Mouse (Mus musculus) heart, postnatal 25 days (tissue): Measurements from ENCODE around the gene Dcun1d4. TPM values are rescaled to one million over a fixed set of nuclear protein-coding genes. Genes with fewer than 3 reads are reported as not detected.

Experiments
- DNase-seq: peaks from one replicate; pipeline ENCODE4 v3.0.0; 2022; ENCODE audit warnings: low spot score
- intact Hi-C: fragments of 180-260 bp; cut with DNase I; formaldehyde crosslinking; loops from one replicate; pipeline ENCODE4 v1.15.1; 2025
- total RNA-seq, 2 experiments: library from RNA; stranded (reverse); gene quantifications; 2 replicates each; pipeline ENCODE4 v1.2.3; 2021

Gene Dcun1d4
- total RNA-seq, 2 experiments from 2014 or later = 14.6 to 16.0 TPM

GRCm38 (mm10) chr5:73539848-73540510 is 59.2 kb downstream of the Dcun1d4 start:
- intact Hi-C loops = loop anchor here (1.0 to 5.0 kb wide), 2 partner anchors 97 to 108 kb away; no protein-coding TSS in a partner anchor
- no peak for DNase-seq

- no peak for DNase-seq
- intact Hi-C loops = loop anchor here (1.0 kb wide), 1 partner anchor 97 kb away; no protein-coding TSS in a partner anchor
Measured at GRCm38 (mm10) chr5:73540511-73540871, 59.7 kb downstream of the Dcun1d4 start.

- no peak for DNase-seq
- intact Hi-C loops = no loop called here
Measured at GRCm38 (mm10) chr5:73544111-73544753, 63.4 kb downstream of the Dcun1d4 start.

DNA sequence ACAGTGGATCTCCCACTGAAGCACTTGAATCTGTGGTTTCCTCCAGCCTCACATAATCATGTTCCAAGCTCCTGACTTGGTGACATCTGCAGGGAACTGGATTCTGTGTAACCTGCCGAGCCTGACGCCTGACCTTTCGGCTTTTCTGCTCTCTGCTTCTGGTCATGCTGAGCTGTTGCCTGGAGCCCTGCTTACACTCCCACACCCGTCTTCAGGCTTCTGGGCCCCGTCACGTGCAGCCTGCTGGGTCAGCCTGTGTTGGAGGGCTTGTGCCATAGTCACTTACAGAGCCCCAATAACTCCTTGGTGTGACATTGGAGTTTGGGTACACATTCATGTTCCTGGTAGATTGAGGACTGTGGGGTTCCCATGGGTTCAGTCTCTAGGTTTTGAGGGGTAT is 64.8 kb downstream of the Dcun1d4 start:
- intact Hi-C loops = no loop called here
- DNase-seq = no peak

DNA sequence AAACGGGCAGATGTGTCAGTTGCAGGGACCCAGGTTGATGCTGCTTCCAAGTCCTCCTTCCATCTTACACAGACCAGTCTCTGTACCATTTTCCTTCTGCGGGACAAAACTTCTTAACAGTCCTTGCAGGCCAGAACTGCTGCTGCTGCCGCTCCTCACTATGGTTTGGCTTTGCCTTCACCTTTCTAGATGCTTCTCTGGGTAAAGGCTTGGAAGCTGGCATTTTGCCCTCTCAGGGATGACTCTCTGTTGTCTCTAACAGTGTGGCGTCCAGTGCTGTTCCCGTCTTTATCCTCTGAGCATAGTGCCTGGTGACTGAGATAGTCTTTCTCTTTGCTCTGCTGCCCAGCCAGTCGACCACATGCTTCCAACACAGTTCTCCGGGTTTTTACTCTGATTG is 66.5 kb downstream of the Dcun1d4 start:
- intact Hi-C loops = no loop called here
- no peak for DNase-seq

DNA sequence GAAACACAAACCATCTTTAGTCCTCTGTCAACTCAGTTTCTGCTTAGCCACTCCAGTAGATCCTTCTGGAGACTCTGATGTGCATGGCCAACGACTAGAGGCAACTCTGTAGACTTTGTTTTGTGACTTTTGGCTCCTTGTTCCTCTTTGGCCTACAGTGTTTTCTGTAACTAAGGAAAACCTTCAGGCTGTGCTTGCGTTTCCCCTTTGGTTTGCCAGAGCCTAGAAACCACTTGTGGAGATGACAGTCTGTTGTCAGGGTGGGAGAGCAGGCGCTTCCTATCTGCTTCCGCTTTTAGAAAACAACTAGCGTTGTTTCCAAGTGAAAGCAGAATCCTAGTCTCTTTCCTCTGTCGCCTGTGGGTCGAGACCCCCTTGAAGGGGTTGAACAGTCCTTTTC is 67.4 kb downstream of the Dcun1d4 start:
- intact Hi-C loops = no loop called here
- DNase-seq = no peak

DNA sequence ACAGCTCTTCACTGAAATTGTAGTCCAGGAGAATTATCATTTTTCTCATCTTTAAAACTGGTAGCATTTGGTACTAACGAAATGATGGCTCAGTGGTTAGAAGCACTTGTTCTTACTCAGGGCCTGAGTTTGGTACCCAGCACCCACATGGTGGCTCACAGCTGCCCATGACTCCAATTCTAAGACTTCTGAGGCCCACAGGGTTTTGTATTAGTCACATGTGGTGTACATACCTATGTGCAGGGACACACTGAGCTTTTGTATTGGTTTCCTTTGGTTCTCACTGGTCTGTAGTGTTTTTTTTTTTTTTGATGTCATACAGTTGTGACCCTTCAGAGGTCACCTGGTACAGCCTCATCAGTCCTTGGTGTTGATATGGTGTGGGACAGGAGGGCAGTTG is 68.0 kb downstream of the Dcun1d4 start:
- intact Hi-C loops = no loop called here
- DNase-seq = no peak

- intact Hi-C loops = no loop called here
- DNase-seq = no peak
Measured at GRCm38 (mm10) chr5:73551836-73552235, 71.0 kb downstream of the Dcun1d4 start.

- DNase-seq = no peak
- intact Hi-C loops = no loop called here
Measured at GRCm38 (mm10) chr5:73553903-73554302, 73.1 kb downstream of the Dcun1d4 start.

DNA sequence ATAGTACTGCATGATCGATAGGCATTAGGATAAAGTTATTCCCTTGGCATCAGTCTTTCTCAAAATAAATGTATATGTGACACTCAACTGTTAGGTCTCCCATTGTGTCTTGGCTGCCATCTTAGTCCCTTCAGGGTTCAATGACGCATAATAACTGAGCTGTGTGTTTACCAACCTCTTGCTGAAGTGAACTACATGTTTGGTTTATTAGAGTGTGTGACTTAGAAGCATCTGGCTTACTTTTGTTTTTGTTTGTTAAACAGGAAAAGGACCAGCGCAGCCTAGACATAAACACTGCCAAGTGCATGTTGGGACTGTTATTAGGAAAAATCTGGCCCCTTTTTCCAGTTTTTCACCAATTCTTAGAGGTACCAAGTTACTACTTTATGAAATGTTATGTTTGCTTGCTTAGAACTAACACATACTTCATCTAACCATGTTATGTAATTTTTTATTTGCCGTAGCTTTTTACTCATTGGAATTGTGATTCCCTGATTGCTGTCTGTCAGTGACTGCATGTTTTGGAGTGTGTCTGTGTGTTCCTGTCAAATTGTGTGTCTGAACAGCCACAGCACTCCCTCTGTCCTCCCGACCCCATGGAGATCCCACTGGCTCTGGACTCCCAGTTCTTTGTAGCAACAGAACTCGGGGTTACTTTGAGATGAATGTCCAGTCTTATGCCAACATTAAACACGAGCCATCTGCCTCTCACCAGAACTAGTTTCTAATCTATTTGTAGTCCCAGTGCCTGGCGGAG is 74.5 kb downstream of the Dcun1d4 start:
- no peak for DNase-seq
- intact Hi-C loops = no loop called here

DNA sequence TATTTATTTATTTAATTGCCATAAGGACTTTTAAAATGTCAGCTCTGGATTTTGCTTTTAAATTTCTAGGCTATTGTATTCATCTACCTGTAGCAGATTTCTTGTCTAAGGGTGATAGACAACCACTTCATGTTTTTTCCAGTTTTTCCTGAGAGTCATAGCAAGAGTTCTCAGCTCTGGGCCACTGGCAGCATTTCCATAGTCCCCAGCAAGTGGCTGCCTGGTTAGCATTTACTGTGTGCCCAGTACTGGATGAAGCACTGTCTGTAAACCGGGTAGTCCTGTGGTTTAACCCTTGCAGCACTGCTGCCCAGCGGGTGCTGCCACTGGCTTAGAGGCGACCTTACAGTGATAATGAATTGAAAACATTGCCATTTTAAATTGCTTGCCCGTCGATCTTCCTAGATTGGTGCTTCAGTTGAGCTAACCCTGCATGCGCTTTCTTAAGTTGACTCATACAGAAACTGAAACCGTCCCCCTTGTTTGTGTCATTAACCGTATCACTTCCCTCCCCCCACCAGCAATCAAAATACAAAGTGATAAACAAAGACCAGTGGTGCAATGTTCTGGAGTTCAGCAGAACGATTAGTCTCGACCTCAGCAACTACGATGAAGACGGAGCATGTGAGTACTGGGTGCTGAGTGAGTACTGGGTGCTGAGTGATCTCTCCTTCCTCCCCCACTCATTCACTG is 76.1 kb downstream of the Dcun1d4 start:
- intact Hi-C loops = no loop called here
- DNase-seq = no peak

- no peak for DNase-seq
- intact Hi-C loops = no loop called here
Measured at GRCm38 (mm10) chr5:73558756-73559155, 78.0 kb downstream of the Dcun1d4 start.

- peak; percentile 42 for DNase-seq
- intact Hi-C loops = no loop called here
Measured at GRCm38 (mm10) chr5:73564038-73564437, 83.2 kb downstream of the Dcun1d4 start.

DNA sequence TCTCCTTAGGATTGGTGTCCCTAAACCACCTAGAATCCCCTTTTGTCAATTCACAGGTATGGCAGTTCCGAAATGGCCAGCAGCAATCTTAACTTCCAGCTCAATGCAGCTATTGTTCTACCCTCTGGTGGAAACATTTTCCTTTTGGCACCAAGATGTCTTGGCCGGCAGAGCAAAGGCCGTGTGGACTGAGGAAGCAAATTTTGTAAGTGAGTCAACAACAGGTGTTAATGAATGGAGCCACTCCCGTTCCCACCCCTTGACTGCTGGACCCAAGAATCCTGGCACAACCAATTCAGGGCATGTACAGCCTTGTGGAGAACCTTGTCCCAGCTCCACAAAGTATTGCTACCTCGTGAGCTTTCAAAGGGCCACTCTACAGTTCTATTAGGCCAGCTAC is 85.3 kb downstream of the Dcun1d4 start:
- no peak for DNase-seq
- intact Hi-C loops = no loop called here

GRCm38 (mm10) chr5:73566892-73567291 is 86.1 kb downstream of the Dcun1d4 start:
- intact Hi-C loops = no loop called here
- no peak for DNase-seq

DNA sequence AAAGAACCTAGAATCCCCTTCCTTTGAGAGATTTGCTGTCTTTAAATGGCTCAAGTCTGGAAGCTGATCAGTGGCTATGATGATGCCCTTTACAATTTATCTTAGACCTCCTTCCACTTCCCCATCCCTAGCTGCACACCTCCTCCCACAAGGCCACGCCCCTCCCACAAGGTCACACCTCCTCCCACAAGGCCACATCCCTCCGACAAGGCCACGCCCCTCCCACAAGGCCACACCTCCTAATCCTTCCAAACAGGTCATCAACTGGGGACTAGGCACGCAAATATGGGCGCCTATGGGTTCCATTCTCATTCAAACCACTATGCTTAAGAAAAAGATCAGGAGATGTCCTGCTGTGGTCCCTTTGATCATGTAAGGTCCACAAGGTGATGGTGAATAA is 88.4 kb downstream of the Dcun1d4 start:
- no peak for DNase-seq
- intact Hi-C loops = no loop called here

DNA sequence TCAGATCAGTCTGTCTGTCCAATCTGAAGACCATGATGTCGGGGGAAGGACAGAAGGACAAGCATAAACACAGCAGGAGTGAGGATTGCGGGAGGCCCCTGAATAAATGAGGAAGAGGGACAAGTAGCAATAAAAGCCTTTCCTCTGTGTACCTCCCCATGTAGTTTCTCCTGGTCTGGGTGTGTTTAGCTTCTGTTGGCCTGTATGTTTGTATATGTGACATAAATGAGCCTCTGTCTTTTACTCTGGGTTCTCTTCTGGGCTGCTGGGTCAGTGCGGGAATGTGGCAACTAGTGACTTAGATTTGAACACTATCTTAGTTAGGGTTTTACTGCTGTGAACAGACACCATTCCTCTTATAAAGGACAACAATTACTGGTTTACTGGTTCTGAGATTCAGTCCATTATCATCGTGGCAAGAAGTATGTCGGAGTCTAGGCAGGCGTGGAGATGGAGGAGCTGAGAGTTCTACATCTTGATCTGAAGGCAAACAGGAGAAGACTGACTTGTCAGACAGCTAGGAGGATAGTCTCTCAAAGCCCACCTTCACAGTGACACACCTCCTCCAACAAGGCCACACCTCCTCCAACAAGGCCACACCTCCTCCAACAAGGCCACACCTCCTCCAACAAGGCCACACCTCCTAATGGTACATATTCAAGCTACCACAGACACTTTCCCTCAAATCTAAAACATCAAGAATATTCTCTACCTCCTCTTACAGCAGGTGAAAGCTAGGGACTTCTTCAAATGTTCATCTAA is 90.8 kb downstream of the Dcun1d4 start:
- intact Hi-C loops = no loop called here
- no peak for DNase-seq

- intact Hi-C loops = no loop called here
Measured at GRCm38 (mm10) chr5:73572846-73573245, 92.0 kb downstream of the Dcun1d4 start.

DNA sequence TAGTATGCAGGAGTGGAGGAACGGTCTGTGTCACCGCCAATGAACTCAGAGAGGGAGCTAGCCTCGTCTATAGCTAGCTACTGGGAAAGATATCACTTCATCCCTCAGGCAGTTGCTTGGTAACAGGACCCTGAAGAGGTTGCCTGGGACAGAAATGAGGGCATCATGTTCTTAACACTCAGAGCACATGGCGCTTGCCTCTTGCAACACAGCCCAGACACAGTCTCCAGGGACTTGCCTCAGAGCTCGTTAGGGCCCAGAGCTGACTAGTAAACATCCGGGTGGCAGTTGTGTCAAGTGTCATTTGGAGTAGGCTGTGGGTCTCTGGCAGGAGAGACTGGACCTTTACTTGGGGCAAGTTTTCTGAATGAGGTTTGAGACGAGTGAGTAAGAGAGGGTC is 93.0 kb downstream of the Dcun1d4 start:
- DNase-seq = peak; percentile 28
- intact Hi-C loops = no loop called here

More at GRCm38 (mm10) chr5:73572846-73573245, 92.0 kb downstream of the Dcun1d4 start:
- no peak for DNase-seq

DNA sequence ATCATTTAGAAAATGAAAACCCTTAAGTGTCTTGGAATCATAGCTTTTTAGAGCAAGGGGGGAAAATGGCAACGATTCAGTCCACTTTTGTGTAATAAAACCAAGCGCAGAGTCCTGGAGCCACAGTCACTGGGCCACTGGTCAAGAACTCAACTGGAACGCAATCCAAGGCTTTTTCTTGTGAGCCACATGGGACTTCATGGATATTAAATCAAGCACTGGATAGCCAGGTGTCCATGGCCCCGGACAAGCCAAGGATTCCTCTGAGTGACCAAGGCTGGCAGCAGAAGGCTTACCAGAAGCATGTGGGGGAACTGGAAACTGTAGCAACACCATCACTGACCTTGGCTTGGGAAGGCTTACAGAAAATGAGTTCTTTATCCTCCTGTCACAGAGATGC is 93.8 kb downstream of the Dcun1d4 start:
- intact Hi-C loops = no loop called here
- DNase-seq = no peak
